ENCODE assay signal across 12 mouse cellular contexts in genomic region chr8:79155556-79156161, GRCm38 (mm10).
"Had no signal": no experiment of that assay in that cellular context is flagged by ENCODE, and none has a peak within 500 bp of the region (broad histone marks: within the 10 kb centered on the region; RNA-seq: fewer than 3 reads in every experiment).

No protein-coding gene starts in this region.

- H3K9me3 ChIP-seq: liver, embryonic 15.5 days; midbrain, embryonic 12.5 days had no signal

- H3K9ac ChIP-seq: liver, embryonic 15.5 days; midbrain, embryonic 12.5 days had no signal

- H3K27ac ChIP-seq: liver, embryonic 15.5 days; midbrain, embryonic 12.5 days; stomach, postnatal 0 days had no signal

- ATAC-seq: lung, postnatal 0 days; midbrain, embryonic 16.5 days had no signal

- H3K4me2 ChIP-seq: liver, embryonic 11.5 days; liver, embryonic 15.5 days; midbrain, embryonic 12.5 days had no signal

- H3K4me1 ChIP-seq: midbrain, embryonic 12.5 days had no signal

- H3K4me3 ChIP-seq: liver, embryonic 15.5 days; midbrain, embryonic 12.5 days had no signal

- H3K36me3 ChIP-seq: liver, embryonic 15.5 days had no signal

- H3K27me3 ChIP-seq: liver, embryonic 15.5 days; midbrain, embryonic 12.5 days had no signal

- DNase-seq: kidney, postnatal 10 days; kidney, postnatal 4 days; left cerebral cortex, postnatal 4 days; lung, adult 2 months; right cerebral cortex, postnatal 14 days; thymus, postnatal 4 days had no signal
